Mouse (Mus musculus): ENCODE measurements around the gene Eef1akmt1. TPM values are rescaled to one million over a fixed set of nuclear protein-coding genes. Genes with fewer than 3 reads are reported as not detected.

Eef1akmt1 gene
- total and polyA plus RNA-seq, 2 experiments, result 5.6 to 11.6 TPM

DNA sequence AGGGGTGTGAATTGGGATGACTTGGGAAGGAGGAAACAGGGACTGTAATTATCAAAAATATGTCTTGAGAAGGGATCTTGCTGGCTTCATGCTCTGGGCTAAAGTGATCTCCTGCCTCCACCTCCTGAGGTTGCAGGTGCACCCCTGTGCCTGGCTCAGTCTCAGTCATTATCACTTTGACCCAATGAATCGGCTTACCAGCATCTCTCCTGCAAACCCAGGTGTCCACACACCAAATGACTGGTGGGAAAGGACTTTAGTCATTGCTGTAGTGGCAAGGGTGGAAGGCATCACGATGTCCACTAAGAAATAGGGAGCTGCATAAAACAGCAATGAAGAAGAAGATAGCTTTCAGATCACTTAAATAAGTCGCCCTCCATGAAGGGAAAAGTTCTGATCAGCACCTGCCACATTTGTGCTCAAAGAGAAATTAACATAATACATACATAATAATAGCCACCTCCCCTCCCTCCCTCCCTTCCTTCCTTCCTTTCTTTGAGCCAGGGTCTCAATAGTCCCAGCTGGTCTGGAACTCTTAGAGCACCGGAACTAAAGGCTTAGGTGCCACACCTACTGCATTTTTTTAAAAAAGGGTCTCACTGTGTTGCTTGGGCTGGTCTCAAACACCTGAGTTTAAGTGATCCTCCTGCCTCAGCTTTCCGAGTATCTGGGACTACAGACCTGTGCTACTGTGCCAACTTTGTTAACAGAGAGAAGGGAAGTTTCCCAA, 41.5 kb downstream of the Eef1akmt1 start:
- Histone ChIP-seq H3K4me1 (ENCODE audit: control insufficient read depth, insufficient read depth, low read length) (0 out of 2 replicates have a peak, but pooled peaks cover 2% of the 10 kb centered on the region), H3K9ac (ENCODE audit: low read depth, low read length) (no peak overlapping the region), H3K4me3 (ENCODE audit: insufficient read depth, low read depth, low read length) (no peak overlapping the region), H3K27ac (replicated peaks; ENCODE audit: insufficient read depth, low read depth, low read length) (no peak overlapping the region), H3K36me3 (ENCODE audit: control insufficient read depth, insufficient read depth, low read length) (no peaks in the 10 kb centered on the region), H3K27me3 (ENCODE audit: control insufficient read depth, insufficient read depth, low read length) (peaks cover 5% of the 10 kb centered on the region; the same call in 1 of the 2 replicates), H3K79me2 (ENCODE audit: control insufficient read depth, insufficient read depth, low read length) (no peaks in the 10 kb centered on the region)
- 67% methylated on average over 5 of the region's 5 CpGs for WGBS
- no peak for DNase-seq (ENCODE audit: extremely low read depth, low read depth, low spot score)
- TF ChIP-seq POLR2A (IDR thresholded peaks at IDR 0.05; ENCODE audit: extremely low read depth, insufficient read depth, low read length), result no peak
- no peak for TF ChIP-seq CTCF (IDR thresholded peaks at IDR 0.05; ENCODE audit: low read depth, low read length)

DNA sequence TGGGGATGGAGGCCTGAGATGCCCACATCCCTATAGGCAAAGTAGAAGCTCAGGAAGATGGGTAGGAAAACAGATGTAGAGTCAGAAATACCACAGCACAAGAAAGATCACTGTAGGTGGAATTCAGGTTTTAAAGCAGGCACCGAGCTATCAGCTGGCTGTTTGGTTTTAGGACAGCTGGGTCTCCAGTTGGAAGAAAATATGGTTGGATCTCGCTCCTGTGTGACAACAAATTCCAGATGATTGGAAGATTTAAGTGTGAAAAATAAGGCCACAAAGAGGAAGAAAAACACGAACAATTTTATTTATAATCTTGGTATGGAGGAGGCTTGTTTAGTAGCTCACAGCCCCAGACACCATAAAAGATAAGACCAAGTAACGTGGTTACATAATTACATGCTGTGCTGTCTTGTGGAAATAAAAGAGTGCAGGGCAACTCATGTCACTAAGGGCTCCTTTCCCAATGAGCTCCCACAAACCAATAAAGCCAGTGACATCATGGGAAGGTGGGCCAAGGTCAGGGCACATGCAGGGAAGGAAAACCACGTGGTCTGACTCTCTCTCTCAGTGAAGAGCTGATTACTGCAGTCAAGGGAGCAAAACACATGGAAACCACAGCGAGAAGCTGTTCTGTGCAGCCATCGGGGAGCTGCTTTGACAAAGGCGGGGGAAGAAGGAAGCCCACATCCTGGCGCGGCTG, 42.2 kb downstream of the Eef1akmt1 start:
- WGBS, result 56% methylated on average over 10 of the region's 10 CpGs
- no peak overlapping the region for H3K27ac ChIP-seq (replicated peaks; ENCODE audit: insufficient read depth, low read depth, low read length)
- no peak overlapping the region for H3K9ac ChIP-seq (ENCODE audit: low read depth, low read length)
- peaks cover 7% of the 10 kb centered on the region for H3K4me1 ChIP-seq (ENCODE audit: control insufficient read depth, insufficient read depth, low read length)
- H3K27me3 ChIP-seq (ENCODE audit: control insufficient read depth, insufficient read depth, low read length), result peaks cover 9% of the 10 kb centered on the region
- H3K4me3 ChIP-seq (ENCODE audit: insufficient read depth, low read depth, low read length), result no peak overlapping the region
- H3K36me3 ChIP-seq (ENCODE audit: control insufficient read depth, insufficient read depth, low read length), result no peaks in the 10 kb centered on the region
- TF ChIP-seq POLR2A (IDR thresholded peaks at IDR 0.05; ENCODE audit: extremely low read depth, insufficient read depth, low read length) (no peak), CTCF (IDR thresholded peaks at IDR 0.05; ENCODE audit: low read depth, low read length) (no peak)
- no peaks in the 10 kb centered on the region for H3K79me2 ChIP-seq (ENCODE audit: control insufficient read depth, insufficient read depth, low read length)
- DNase-seq (ENCODE audit: extremely low read depth, low read depth, low spot score), result no peak

DNA sequence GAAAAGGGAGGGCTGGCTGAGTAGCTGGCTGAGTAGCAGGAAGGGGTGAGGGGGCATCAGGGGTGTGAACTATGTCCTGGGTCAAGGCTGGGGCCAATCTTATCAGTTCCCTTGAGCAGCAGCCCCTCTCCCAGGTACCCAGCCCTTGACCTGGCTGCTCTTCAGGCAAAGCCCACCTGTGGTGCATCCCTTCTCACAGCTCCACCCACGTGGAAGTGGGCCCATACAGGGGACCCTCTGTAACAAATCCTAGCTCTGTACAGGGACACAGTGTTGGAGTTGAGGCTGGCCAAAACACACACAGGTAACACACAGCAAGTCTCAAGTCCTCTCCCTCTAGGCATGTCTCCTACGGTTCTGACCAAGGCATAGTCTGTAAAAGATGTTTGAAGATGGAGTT, 43.8 kb downstream of the Eef1akmt1 start:
- no peak overlapping the region for H3K27ac ChIP-seq (replicated peaks; ENCODE audit: insufficient read depth, low read depth, low read length)

DNA sequence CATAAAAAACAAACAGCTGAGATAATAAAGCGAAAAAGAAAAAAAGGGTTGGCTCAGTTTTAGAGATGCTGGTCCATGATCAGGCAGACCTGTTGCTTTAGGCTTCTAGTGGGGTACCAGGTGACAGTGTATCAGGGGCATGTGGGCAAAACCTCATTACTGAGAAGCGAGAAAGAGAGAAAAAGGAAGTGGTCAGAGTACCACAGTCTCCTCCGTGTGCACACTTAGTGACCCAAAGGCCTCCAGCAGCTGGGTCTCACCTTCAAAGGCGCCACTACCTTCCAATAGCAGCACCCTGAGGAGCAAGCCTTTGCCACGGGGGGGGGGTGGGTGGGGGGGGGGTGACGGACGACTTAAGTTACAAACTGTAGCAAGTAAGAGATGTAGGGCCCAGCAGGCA, 44.3 kb downstream of the Eef1akmt1 start:
- H3K4me1 ChIP-seq (ENCODE audit: control insufficient read depth, insufficient read depth, low read length), result peaks cover 7% of the 10 kb centered on the region
- TF ChIP-seq POLR2A (IDR thresholded peaks at IDR 0.05; ENCODE audit: extremely low read depth, insufficient read depth, low read length) (no peak), CTCF (IDR thresholded peaks at IDR 0.05; ENCODE audit: low read depth, low read length) (no peak)
- H3K9ac ChIP-seq (ENCODE audit: low read depth, low read length), result no peak overlapping the region
- 57% methylated on average over 7 of the region's 7 CpGs for WGBS
- H3K27ac ChIP-seq (replicated peaks; ENCODE audit: insufficient read depth, low read depth, low read length), result no peak overlapping the region
- H3K4me3 ChIP-seq (ENCODE audit: insufficient read depth, low read depth, low read length), result no peak overlapping the region
- H3K27me3 ChIP-seq (ENCODE audit: control insufficient read depth, insufficient read depth, low read length), result peaks cover 9% of the 10 kb centered on the region
- H3K36me3 ChIP-seq (ENCODE audit: control insufficient read depth, insufficient read depth, low read length), result no peaks in the 10 kb centered on the region
- no peak for DNase-seq (ENCODE audit: extremely low read depth, low read depth, low spot score)
- H3K79me2 ChIP-seq (ENCODE audit: control insufficient read depth, insufficient read depth, low read length), result no peaks in the 10 kb centered on the region

More for the DNA sequence above, 43.8 kb downstream of the Eef1akmt1 start:
- H3K4me1 ChIP-seq (ENCODE audit: control insufficient read depth, insufficient read depth, low read length), result peaks cover 7% of the 10 kb centered on the region
- no peak for DNase-seq (ENCODE audit: extremely low read depth, low read depth, low spot score)
- no peaks in the 10 kb centered on the region for H3K36me3 ChIP-seq (ENCODE audit: control insufficient read depth, insufficient read depth, low read length)
- no peak overlapping the region for H3K4me3 ChIP-seq (ENCODE audit: insufficient read depth, low read depth, low read length)
- H3K9ac ChIP-seq (ENCODE audit: low read depth, low read length), result no peak overlapping the region
- WGBS, result 50% methylated on average over 2 of the region's 2 CpGs
- H3K79me2 ChIP-seq (ENCODE audit: control insufficient read depth, insufficient read depth, low read length), result no peaks in the 10 kb centered on the region
- no peak for TF ChIP-seq CTCF (IDR thresholded peaks at IDR 0.05; ENCODE audit: low read depth, low read length)
- TF ChIP-seq POLR2A (IDR thresholded peaks at IDR 0.05; ENCODE audit: extremely low read depth, insufficient read depth, low read length), result no peak
- H3K27me3 ChIP-seq (ENCODE audit: control insufficient read depth, insufficient read depth, low read length), result peaks cover 9% of the 10 kb centered on the region

DNA sequence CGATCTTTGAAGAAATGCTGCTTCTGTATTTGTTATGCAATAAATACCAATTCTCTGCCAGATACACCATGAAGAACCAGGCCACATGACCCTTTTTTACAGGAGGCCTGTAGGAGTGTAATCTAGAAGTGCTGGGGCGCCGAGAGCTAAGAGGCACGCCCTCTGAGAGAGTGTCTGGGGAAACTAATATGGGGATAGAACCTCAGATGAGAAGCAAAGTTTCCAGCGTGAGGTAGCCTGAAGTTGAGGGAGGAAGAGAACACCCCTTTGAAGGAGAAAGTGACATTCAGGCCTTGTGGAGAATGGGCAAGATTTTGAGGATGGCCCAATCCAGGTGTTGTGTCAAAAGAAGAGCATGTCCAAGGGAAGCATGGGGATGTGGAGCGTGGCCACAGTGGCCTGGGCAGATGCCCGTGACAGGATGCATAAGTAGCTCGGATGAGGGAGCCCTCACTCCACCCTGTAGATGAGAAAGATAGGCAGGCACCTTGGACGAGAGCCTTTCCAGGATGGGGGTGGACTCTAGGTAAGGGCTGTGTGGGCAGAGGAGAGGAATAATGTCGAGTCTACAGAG, 45.3 kb downstream of the Eef1akmt1 start:
- Histone ChIP-seq H3K9ac (ENCODE audit: low read depth, low read length) (no peak overlapping the region), H3K4me3 (ENCODE audit: insufficient read depth, low read depth, low read length) (no peak overlapping the region), H3K36me3 (ENCODE audit: control insufficient read depth, insufficient read depth, low read length) (no peaks in the 10 kb centered on the region), H3K79me2 (ENCODE audit: control insufficient read depth, insufficient read depth, low read length) (no peaks in the 10 kb centered on the region), H3K27me3 (ENCODE audit: control insufficient read depth, insufficient read depth, low read length) (peaks cover 9% of the 10 kb centered on the region), H3K27ac (replicated peaks; ENCODE audit: insufficient read depth, low read depth, low read length) (no peak overlapping the region), H3K4me1 (ENCODE audit: control insufficient read depth, insufficient read depth, low read length) (peaks cover 7% of the 10 kb centered on the region)
- DNase-seq (ENCODE audit: extremely low read depth, low read depth, low spot score), result no peak
- TF ChIP-seq POLR2A (IDR thresholded peaks at IDR 0.05; ENCODE audit: extremely low read depth, insufficient read depth, low read length), result no peak
- no peak for TF ChIP-seq CTCF (IDR thresholded peaks at IDR 0.05; ENCODE audit: low read depth, low read length)
- whole genome bisulfite sequencing, result 74% methylated on average over 10 of the region's 10 CpGs
